Mouse (Mus musculus) cerebellum, adult 9-11 months (tissue): ENCODE data around the gene Rnf44.
A peak's percentile ranks its signal among the peaks of the same experiment; 100 is the strongest.

Experiments
- DNase-seq: peaks from one replicate; pipeline ENCODE4 v3.0.0; 2022

Rnf44 gene

GRCm38 (mm10) chr13:54686139-54687053, 7.3 kb downstream of the Rnf44 start:
- DNase-seq: peak; percentile 62

GRCm38 (mm10) chr13:54685174-54685573, 8.5 kb downstream of the Rnf44 start:
- DNase-seq: peak; percentile 64

- DNase-seq: peak; percentile 55
These were observed 9.4 kb downstream of the Rnf44 start for GRCm38 (mm10) chr13:54684140-54684896.

GRCm38 (mm10) chr13:54683301-54683700, 10.4 kb downstream of the Rnf44 start:
- DNase-seq: peak; percentile 38

- DNase-seq: no peak
These were observed 12.4 kb downstream of the Rnf44 start for GRCm38 (mm10) chr13:54681291-54681690.

- no peak for DNase-seq
These were observed 13.4 kb downstream of the Rnf44 start for GRCm38 (mm10) chr13:54680184-54680853.

- no peak for DNase-seq
These were observed 15.4 kb downstream of the Rnf44 start for GRCm38 (mm10) chr13:54678263-54678662.

- DNase-seq: no peak
These were observed 17.7 kb downstream of the Rnf44 start for GRCm38 (mm10) chr13:54675895-54676590.

- no peak for DNase-seq
These were observed 23.2 kb downstream of the Rnf44 start for GRCm38 (mm10) chr13:54670491-54670890.

- no peak for DNase-seq
These were observed 28.6 kb downstream of the Rnf44 start for GRCm38 (mm10) chr13:54665062-54665461.

GRCm38 (mm10) chr13:54664509-54664908, 29.2 kb downstream of the Rnf44 start:
- no peak for DNase-seq

GRCm38 (mm10) chr13:54663999-54664398, 29.7 kb downstream of the Rnf44 start:
- no peak for DNase-seq

GRCm38 (mm10) chr13:54661358-54661757, 32.3 kb downstream of the Rnf44 start:
- DNase-seq: no peak

- no peak for DNase-seq
These were observed 32.8 kb downstream of the Rnf44 start for GRCm38 (mm10) chr13:54660877-54661276.

GRCm38 (mm10) chr13:54650461-54650860, 43.2 kb downstream of the Rnf44 start:
- DNase-seq: no peak

GRCm38 (mm10) chr13:54635011-54635410, 58.7 kb downstream of the Rnf44 start:
- DNase-seq: no peak

- DNase-seq: no peak
These were observed 60.9 kb downstream of the Rnf44 start for GRCm38 (mm10) chr13:54632731-54633277.
